12 mouse cellular contexts compared by ENCODE assay signal in genomic region chr13:29177889-29178486, GRCm38 (mm10).
DNase-seq lines count a peak whose midpoint lies in the region; ATAC-seq and TF ChIP-seq lines count a peak whose summit lies in the region.
"Had no signal": no experiment of that assay in that cellular context is flagged by ENCODE, and none has a peak within 500 bp of the region (broad histone marks: within the 10 kb centered on the region; RNA-seq: fewer than 3 reads in every experiment).

No protein-coding gene starts in this region.

- no peaks in the 10 kb centered on the region for H3K4me1 ChIP-seq in kidney, postnatal 0 days (replicated peaks; ENCODE audit: insufficient read depth, low read length)
- peaks cover 8% of the 10 kb centered on the region for H3K4me1 ChIP-seq in embryonic facial prominence, embryonic 14.5 days (ENCODE audit: control insufficient read depth, insufficient read depth, low read length)
- peaks cover 5% of the 10 kb centered on the region; the same call in 1 of the 2 replicates for H3K4me1 ChIP-seq in intestine, embryonic 16.5 days (ENCODE audit: control insufficient read depth, insufficient read depth, low read length)

- ATAC-seq in kidney, postnatal 0 days (replicated peaks; ENCODE audit: low FRiP score, low read depth) = no peak; the same call in 1 of the 2 replicates
- ATAC-seq in embryonic facial prominence, embryonic 14.5 days (ENCODE audit: low read depth) = peak; percentile 62
- peak; percentile 52; the same call in 1 of the 2 replicates for ATAC-seq in intestine, embryonic 16.5 days

- no peak overlapping the region for H3K9ac ChIP-seq in kidney, postnatal 0 days (ENCODE audit: low read depth, low read length)
- no peak overlapping the region for H3K9ac ChIP-seq in embryonic facial prominence, embryonic 14.5 days (ENCODE audit: low read depth, low read length)
- H3K9ac ChIP-seq in intestine, embryonic 16.5 days (ENCODE audit: low read depth, low read length) = no peak overlapping the region
- H3K9ac ChIP-seq: liver, embryonic 14.5 days; midbrain, embryonic 12.5 days had no signal

- TF ChIP-seq CTCF in kidney, postnatal 0 days (IDR thresholded peaks at IDR 0.05; ENCODE audit: low read depth) = no peak

- no peak overlapping the region for H3K4me3 ChIP-seq in kidney, postnatal 0 days (replicated peaks; ENCODE audit: low read depth, low read length)
- no peak overlapping the region for H3K4me3 ChIP-seq in embryonic facial prominence, embryonic 14.5 days (ENCODE audit: low read depth, low read length)
- H3K4me3 ChIP-seq in intestine, embryonic 16.5 days (ENCODE audit: low read length) = no peak overlapping the region
- H3K4me3 ChIP-seq: midbrain, embryonic 12.5 days had no signal

- no peak overlapping the region for H3K4me2 ChIP-seq in kidney, postnatal 0 days (ENCODE audit: low read length)
- H3K4me2 ChIP-seq in embryonic facial prominence, embryonic 14.5 days (ENCODE audit: low read depth, low read length) = no peak overlapping the region
- no peak overlapping the region for H3K4me2 ChIP-seq in intestine, embryonic 16.5 days (ENCODE audit: low read depth, low read length)
- H3K4me2 ChIP-seq: midbrain, embryonic 12.5 days had no signal

- H3K36me3 ChIP-seq in kidney, postnatal 0 days (ENCODE audit: insufficient read depth, low read length) = no peaks in the 10 kb centered on the region
- no peaks in the 10 kb centered on the region for H3K36me3 ChIP-seq in embryonic facial prominence, embryonic 14.5 days (ENCODE audit: control insufficient read depth, insufficient read depth, low read length)
- H3K36me3 ChIP-seq in intestine, embryonic 16.5 days (ENCODE audit: control insufficient read depth, insufficient read depth, low read length) = no peaks in the 10 kb centered on the region
- H3K36me3 ChIP-seq: midbrain, embryonic 12.5 days had no signal

- DNase-seq in kidney, postnatal 0 days (ENCODE audit: low spot score) = peak; percentile 75
- no peak for DNase-seq in kidney, adult 11 months
- peak; percentile 90 for DNase-seq in embryonic facial prominence, embryonic 14.5 days (ENCODE audit: low spot score)
- peak; percentile 50 for DNase-seq in heart, adult 8-10 months (ENCODE audit: low spot score)
- DNase-seq in gastrocnemius, postnatal 10 days = no peak
- no peak for DNase-seq in right cerebral cortex, postnatal 10 days (ENCODE audit: low spot score in 2 of 2)
- no peak for DNase-seq in embryo, embryonic 10 days (ENCODE audit: low spot score)
- DNase-seq: cerebellum, adult 8-10 months; retina, postnatal 1 day had no signal

- no peaks in the 10 kb centered on the region for H3K27me3 ChIP-seq in kidney, postnatal 0 days (ENCODE audit: insufficient read depth, low read length)
- no peaks in the 10 kb centered on the region for H3K27me3 ChIP-seq in embryonic facial prominence, embryonic 14.5 days (replicated peaks; ENCODE audit: control insufficient read depth, insufficient read depth, low read length)
- H3K27me3 ChIP-seq in intestine, embryonic 16.5 days (replicated peaks; ENCODE audit: control insufficient read depth, insufficient read depth, low read length) = no peaks in the 10 kb centered on the region
- H3K27me3 ChIP-seq: midbrain, embryonic 12.5 days had no signal

- WGBS in kidney, postnatal 0 days = 18% methylated on average over 5 of the region's 5 CpGs
- 23% methylated on average over 5 of the region's 5 CpGs for whole genome bisulfite sequencing in embryonic facial prominence, embryonic 14.5 days
- 30% methylated on average over 5 of the region's 5 CpGs for WGBS in intestine, embryonic 16.5 days

- no peaks in the 10 kb centered on the region for H3K9me3 ChIP-seq in kidney, postnatal 0 days (replicated peaks; ENCODE audit: low read length)
- no peaks in the 10 kb centered on the region for H3K9me3 ChIP-seq in embryonic facial prominence, embryonic 14.5 days (ENCODE audit: control insufficient read depth, low read length)
- H3K9me3 ChIP-seq in intestine, embryonic 16.5 days (ENCODE audit: control insufficient read depth, low read length) = no peaks in the 10 kb centered on the region
- H3K9me3 ChIP-seq: midbrain, embryonic 12.5 days had no signal

- H3K27ac ChIP-seq in kidney, postnatal 0 days = no peak overlapping the region
- peak overlapping the region; percentile 68 for H3K27ac ChIP-seq in embryonic facial prominence, embryonic 14.5 days (replicated peaks; ENCODE audit: low read depth, low read length)
- no peak overlapping the region for H3K27ac ChIP-seq in intestine, embryonic 16.5 days (ENCODE audit: low read length)
- H3K27ac ChIP-seq: liver, embryonic 14.5 days; midbrain, embryonic 12.5 days had no signal

Comparison
In these comparisons a context has a peak if more than half of its experiments do, and no peak if none do; other contexts are left out.
1. DNase-seq: peak in kidney, postnatal 0 days (single experiment), embryonic facial prominence, embryonic 14.5 days (single experiment) and heart, adult 8-10 months (single experiment); none in kidney, adult 11 months (single experiment), gastrocnemius, postnatal 10 days (single experiment), right cerebral cortex, postnatal 10 days (0 of 2) and embryo, embryonic 10 days (single experiment).